ENCODE assay signal across 8 mouse cellular contexts in genomic region chr11:108925202-108925601, GRCm38 (mm10). TPM values are rescaled to one million over a fixed set of nuclear protein-coding genes. Genes with fewer than 3 reads are reported as not detected.
DNase-seq lines count a peak whose midpoint lies in the region; ATAC-seq and TF ChIP-seq lines count a peak whose summit lies in the region.

No protein-coding gene starts in this region.

- H3K27me3 ChIP-seq in forebrain, postnatal 0 days (ENCODE audit: insufficient read depth, low read length), result no peaks in the 10 kb centered on the region
- no peaks in the 10 kb centered on the region for H3K27me3 ChIP-seq in lung, embryonic 14.5 days (ENCODE audit: insufficient read depth, low read length)

- H3K9me3 ChIP-seq in forebrain, postnatal 0 days (ENCODE audit: low read length), result no peaks in the 10 kb centered on the region
- H3K9me3 ChIP-seq in lung, embryonic 14.5 days (ENCODE audit: low read depth, low read length), result no peaks in the 10 kb centered on the region

- no peak overlapping the region for H3K27ac ChIP-seq in forebrain, postnatal 0 days (ENCODE audit: low read depth, low read length)
- H3K27ac ChIP-seq in lung, embryonic 14.5 days (ENCODE audit: low read depth), result no peak overlapping the region

- WGBS in forebrain, postnatal 0 days, result 15% methylated on average over 6 of the region's 6 CpGs
- 11% methylated on average over 6 of the region's 6 CpGs for WGBS in lung, embryonic 14.5 days

- peak overlapping the region; percentile 25; the same call in 1 of the 2 replicates for H3K9ac ChIP-seq in forebrain, postnatal 0 days
- peak overlapping the region; percentile 11; the same call in 1 of the 2 replicates for H3K9ac ChIP-seq in lung, embryonic 14.5 days

- H3K4me1 ChIP-seq in forebrain, postnatal 0 days (ENCODE audit: insufficient read depth), result peaks cover 7% of the 10 kb centered on the region
- peaks cover 24% of the 10 kb centered on the region for H3K4me1 ChIP-seq in lung, embryonic 14.5 days (ENCODE audit: insufficient read depth)

- no peaks in the 10 kb centered on the region; the same call in 1 of the 2 replicates for H3K36me3 ChIP-seq in forebrain, postnatal 0 days (ENCODE audit: insufficient read depth)
- peaks cover 46% of the 10 kb centered on the region for H3K36me3 ChIP-seq in lung, embryonic 14.5 days (ENCODE audit: insufficient read depth)

- intact Hi-C loops in heart, postnatal 36 days (cut with DNase I), result loop anchor here (1.0 to 10.0 kb wide), 6 partner anchors 57 to 474 kb away; partner anchors contain the start of gene Gna13

- peak overlapping the region; percentile 89 for H3K4me2 ChIP-seq in forebrain, postnatal 0 days (ENCODE audit: low read depth)
- H3K4me2 ChIP-seq in lung, embryonic 14.5 days, result peak overlapping the region; percentile 84

- H3K4me3 ChIP-seq in forebrain, postnatal 0 days (ENCODE audit: low read depth, low read length), result peak overlapping the region; percentile 98
- H3K4me3 ChIP-seq in lung, embryonic 14.5 days (ENCODE audit: low read depth, low read length), result peak overlapping the region; percentile 86

- ATAC-seq in forebrain, postnatal 0 days, result no peak
- no peak for ATAC-seq in lung, embryonic 14.5 days (ENCODE audit: insufficient read depth)

- peak; percentile 93 for DNase-seq in ES-CJ7 (ENCODE audit: low read depth, low spot score)
- peak; percentile 74 for DNase-seq in cerebellum, adult 11-12 months
- DNase-seq in forebrain, postnatal 0 days, result peak; percentile 89
- peak; percentile 81 to 85 for DNase-seq in heart, postnatal 36 days
- DNase-seq in layer of hippocampus, adult 11-12 months (ENCODE audit: low spot score), result peak; percentile 88
- peak; percentile 97 for DNase-seq in lung, embryonic 14.5 days
- peak; percentile 84 for DNase-seq in ovary, postnatal 36 days (ENCODE audit: low spot score)
- peak; percentile 87 for DNase-seq in thymus, postnatal 14 days

- TF ChIP-seq CTCF in forebrain, postnatal 0 days (IDR thresholded peaks at IDR 0.05; ENCODE audit: low read depth), result peak; percentile 82
- TF ChIP-seq CTCF in lung, embryonic 14.5 days (IDR thresholded peaks at IDR 0.05; ENCODE audit: low read depth), result peak; percentile 94

RNA-seq across cellular contexts. Expression of gene Axin2, which starts 5.1 kb away (rescaled TPM):
- 28.7 and 35.6 TPM in 2 replicates for total RNA-seq in forebrain, postnatal 0 days (2014; rRNA removed)
- 4.5 and 5.0 TPM in 2 replicates for polyA plus RNA-seq in forebrain, postnatal 0 days (2015; fragmentation: Nextera tagmentation; extraction: Ambion mirVana)
- total RNA-seq in heart, postnatal 36 days (2021), result 1 to 10 TPM; 4.1 to 6.2 TPM
- polyA plus RNA-seq in lung, embryonic 14.5 days (2014; fragmentation: Nextera tagmentation; extraction: Ambion mirVana), result 13.0 and 15.5 TPM in 2 replicates
